Mouse (Mus musculus) macrophage (primary cell): ENCODE measurements around the gene Inka2. TPM values are rescaled to one million over a fixed set of nuclear protein-coding genes. Genes with fewer than 3 reads are reported as not detected.

Experiments
- H3K27ac ChIP-seq: fragments of 350-480 bp; formaldehyde crosslinking; 2 replicates; pipeline ENCODE4 v1.9.0; 2021
- H3K36me3 ChIP-seq: fragments of 350-480 bp; formaldehyde crosslinking; 2 replicates; pipeline ENCODE4 v1.9.0; 2021; ENCODE audit errors: inconsistent target
- H3K4me3 ChIP-seq: fragments of 350-480 bp; formaldehyde crosslinking; 2 replicates; pipeline ENCODE4 v1.9.0; 2021; ENCODE audit errors: inconsistent target
- H3K79me2 ChIP-seq: fragments of 350-480 bp; formaldehyde crosslinking; 2 replicates; pipeline ENCODE4 v1.9.0; 2021; ENCODE audit errors: inconsistent target
- WGBS: methylation state at CpG from one replicate; pipeline ENCODE4 v1.1.7; 2026; ENCODE audit warnings: inconsistent platforms; ENCODE audit not compliant: missing documents; 5-methylcytosine and 5-hydroxymethylcytosine counted together
- polyA plus RNA-seq: library from polyadenylated mRNA; stranded (reverse); fragments of 250-400 nt; gene quantifications from 3 replicates; pipeline ENCODE4 v1.2.4, GENCODE M21; 2018; ENCODE audit warnings: inconsistent platforms

Gene Inka2
- polyA plus RNA-seq, 1 experiment from 2014 or later: 2.3 TPM

GRCm38 (mm10) chr3:105726037-105726436 is 21.6 kb downstream of the Inka2 start:
- Histone ChIP-seq H3K36me3 (peaks cover 17% of the 10 kb centered on the region), H3K27ac (no peak overlapping the region), H3K79me2 (no peaks in the 10 kb centered on the region), H3K4me3 (no peak overlapping the region)
- WGBS: 10% methylated on average over 1 of the region's 1 CpGs

GRCm38 (mm10) chr3:105732360-105732759 is 28.0 kb downstream of the Inka2 start:
- Histone ChIP-seq H3K27ac (no peak overlapping the region), H3K36me3 (peaks cover 65% of the 10 kb centered on the region), H3K79me2 (no peaks in the 10 kb centered on the region), H3K4me3 (no peak overlapping the region)
- WGBS: 92% methylated on average over 4 of the region's 4 CpGs

GRCm38 (mm10) chr3:105733538-105733937 is 29.1 kb downstream of the Inka2 start:
- Histone ChIP-seq H3K36me3 (peaks cover 65% of the 10 kb centered on the region), H3K27ac (no peak overlapping the region), H3K4me3 (no peak overlapping the region), H3K79me2 (no peaks in the 10 kb centered on the region)
- 91% methylated on average over 4 of the region's 4 CpGs for WGBS

- no peak overlapping the region for H3K27ac ChIP-seq
- H3K4me3 ChIP-seq: no peak overlapping the region
- no peaks in the 10 kb centered on the region for H3K79me2 ChIP-seq
- peaks cover 70% of the 10 kb centered on the region for H3K36me3 ChIP-seq
Measured at GRCm38 (mm10) chr3:105735285-105735684, 30.9 kb downstream of the Inka2 start.

- Histone ChIP-seq H3K4me3 (no peak overlapping the region), H3K27ac (no peak overlapping the region), H3K79me2 (peaks cover 2% of the 10 kb centered on the region; the same call in 1 of the 2 replicates), H3K36me3 (peaks cover 71% of the 10 kb centered on the region)
- WGBS: 92% methylated on average over 1 of the region's 1 CpGs
Measured at GRCm38 (mm10) chr3:105736148-105736547, 31.7 kb downstream of the Inka2 start.

GRCm38 (mm10) chr3:105737070-105737469 is 32.7 kb downstream of the Inka2 start:
- Histone ChIP-seq H3K79me2 (peaks cover 11% of the 10 kb centered on the region; the same call in 1 of the 2 replicates), H3K4me3 (no peak overlapping the region), H3K27ac (no peak overlapping the region), H3K36me3 (peaks cover 64% of the 10 kb centered on the region)
- 88% methylated on average over 7 of the region's 7 CpGs for WGBS

- peaks cover 62% of the 10 kb centered on the region for H3K36me3 ChIP-seq
Measured at GRCm38 (mm10) chr3:105737666-105738065, 33.3 kb downstream of the Inka2 start.

GRCm38 (mm10) chr3:105746542-105746941 is 42.1 kb downstream of the Inka2 start:
- 94% methylated on average over 2 of the region's 2 CpGs for WGBS
- peaks cover 25% of the 10 kb centered on the region; the same call in 1 of the 2 replicates for H3K36me3 ChIP-seq
- H3K4me3 ChIP-seq: no peak overlapping the region
- H3K27ac ChIP-seq: no peak overlapping the region
- peaks cover 93% of the 10 kb centered on the region for H3K79me2 ChIP-seq

More at GRCm38 (mm10) chr3:105737666-105738065, 33.3 kb downstream of the Inka2 start:
- Histone ChIP-seq H3K79me2 (peaks cover 16% of the 10 kb centered on the region; the same call in 1 of the 2 replicates), H3K27ac (no peak overlapping the region), H3K4me3 (no peak overlapping the region)
- WGBS: 96% methylated on average over 3 of the region's 3 CpGs

- WGBS: 95% methylated on average over 2 of the region's 2 CpGs
- Histone ChIP-seq H3K27ac (no peak overlapping the region), H3K36me3 (peaks cover 21% of the 10 kb centered on the region; the same call in 1 of the 2 replicates), H3K4me3 (no peak overlapping the region), H3K79me2 (peaks cover 100% of the 10 kb centered on the region)
Measured at GRCm38 (mm10) chr3:105750810-105751209, 46.4 kb downstream of the Inka2 start.

- peaks cover 100% of the 10 kb centered on the region for H3K79me2 ChIP-seq
- no peak overlapping the region for H3K4me3 ChIP-seq
- no peak overlapping the region for H3K27ac ChIP-seq
- 91% methylated on average over 2 of the region's 3 CpGs for WGBS
- peaks cover 9% of the 10 kb centered on the region; the same call in 1 of the 2 replicates for H3K36me3 ChIP-seq
Measured at GRCm38 (mm10) chr3:105754184-105754583, 49.8 kb downstream of the Inka2 start.

GRCm38 (mm10) chr3:105755123-105755522 is 50.7 kb downstream of the Inka2 start:
- Histone ChIP-seq H3K4me3 (no peak overlapping the region), H3K79me2 (peaks cover 100% of the 10 kb centered on the region), H3K36me3 (0 out of 2 replicates have a peak, but pooled peaks cover 1% of the 10 kb centered on the region), H3K27ac (no peak overlapping the region)
- 96% methylated on average over 9 of the region's 9 CpGs for WGBS

- WGBS: 70% methylated on average over 2 of the region's 2 CpGs
- Histone ChIP-seq H3K27ac (no peak overlapping the region), H3K36me3 (no peaks in the 10 kb centered on the region), H3K4me3 (no peak overlapping the region), H3K79me2 (peaks cover 100% of the 10 kb centered on the region)
Measured at GRCm38 (mm10) chr3:105756505-105756904, 52.1 kb downstream of the Inka2 start.

GRCm38 (mm10) chr3:105757323-105758083 is 53.1 kb downstream of the Inka2 start:
- Histone ChIP-seq H3K79me2 (peaks cover 100% of the 10 kb centered on the region), H3K36me3 (no peaks in the 10 kb centered on the region), H3K4me3 (no peak overlapping the region), H3K27ac (no peak overlapping the region)
- WGBS: 60% methylated on average over 6 of the region's 6 CpGs

GRCm38 (mm10) chr3:105758098-105758497 is 53.7 kb downstream of the Inka2 start:
- Histone ChIP-seq H3K4me3 (no peak overlapping the region), H3K36me3 (no peaks in the 10 kb centered on the region), H3K79me2 (peaks cover 100% of the 10 kb centered on the region), H3K27ac (no peak overlapping the region)

- 88% methylated on average over 4 of the region's 4 CpGs for WGBS
- no peaks in the 10 kb centered on the region for H3K36me3 ChIP-seq
- H3K79me2 ChIP-seq: peaks cover 100% of the 10 kb centered on the region
- no peak overlapping the region for H3K4me3 ChIP-seq
- no peak overlapping the region for H3K27ac ChIP-seq
Measured at GRCm38 (mm10) chr3:105758658-105759057, 54.3 kb downstream of the Inka2 start.
